Mouse (Mus musculus) spleen, adult 2 months (tissue): ENCODE results near the gene Psmc3. TPM values are rescaled to one million over a fixed set of nuclear protein-coding genes. Genes with fewer than 3 reads are reported as not detected.

Experiments used
- DNase-seq, 2 experiments: peaks; one replicate each; pipeline versions ENCODE4 v3.0.0 to v3.0.0-alpha.2; 2012 to 2021; ENCODE audit warnings: low spot score in 2 of 2, low read depth in 1 of 2
- H3K27ac ChIP-seq: fragments of 200-500 bp; 2 replicates; pipeline ENCODE4 v1.5.1; 2012; ENCODE audit warnings: low read length, inconsistent platforms; ENCODE audit not compliant: insufficient read depth
- H3K27me3 ChIP-seq: fragments of 200-500 bp; 2 replicates; pipeline ENCODE4 v1.6.1; 2012; ENCODE audit warnings: mild to moderate bottlenecking, moderate library complexity, low read length, inconsistent platforms; ENCODE audit not compliant: control insufficient read depth, insufficient read depth
- H3K36me3 ChIP-seq: fragments of 200-500 bp; 2 replicates; pipeline ENCODE4 v1.6.1; 2012; ENCODE audit warnings: mild to moderate bottlenecking, low read length, inconsistent platforms; ENCODE audit not compliant: control insufficient read depth, insufficient read depth
- H3K4me1 ChIP-seq: fragments of 200-500 bp; 2 replicates; pipeline ENCODE4 v1.6.1; 2011; ENCODE audit warnings: inconsistent platforms; ENCODE audit not compliant: control insufficient read depth, insufficient read depth, insufficient read length
- H3K4me3 ChIP-seq: fragments of 200-500 bp; 2 replicates; pipeline ENCODE4 v1.5.1; 2011; ENCODE audit warnings: mild to moderate bottlenecking, inconsistent platforms; ENCODE audit not compliant: insufficient read depth, insufficient read length; ENCODE audit errors: extremely low read depth
- CTCF ChIP-seq: fragments of 200-500 bp; IDR thresholded peaks from 2 replicates; pipeline ENCODE4 v1.5.1; 2011; ENCODE audit warnings: mild to moderate bottlenecking, inconsistent platforms; ENCODE audit not compliant: insufficient read depth, insufficient read length, insufficient replicate concordance; ENCODE audit errors: extremely low read depth
- POLR2A ChIP-seq: fragments of 200-500 bp; IDR thresholded peaks from 2 replicates; pipeline ENCODE4 v1.6.1; 2011; ENCODE audit warnings: low read depth, low read length, inconsistent platforms
- WGBS: fragments of 180-500 bp; shearing (Covaris S2); methylation state at CpG from one replicate; pipeline ENCODE4 v1.1.7; 2018; 5-methylcytosine and 5-hydroxymethylcytosine counted together
- polyA plus RNA-seq: library from polyadenylated mRNA; depleted of rRNA; stranded (reverse); fragments of >200 nt; gene quantifications from 2 replicates; pipeline ENCODE4 v1.2.3, GENCODE M21; 2012

Psmc3 gene
- polyA plus RNA-seq, 1 experiment, result 37.0 TPM

GRCm38 (mm10) chr2:91069306-91070000, 15.6 kb downstream of the Psmc3 start:
- TF ChIP-seq CTCF (no peak), POLR2A (no peak)

GRCm38 (mm10) chr2:91070076-91070800, 16.4 kb downstream of the Psmc3 start, which contains the start of gene Slc39a13:
Gene Slc39a13, minus strand, starts transcription at chr2:91070417.
- peak within 1 kb of the TSS; percentile 67 for H3K27ac ChIP-seq
- no peaks in the 10 kb centered on the region for H3K36me3 ChIP-seq
- H3K4me1 ChIP-seq, result peaks cover 11% of the 10 kb centered on the region; the same call in 1 of the 2 replicates
- H3K4me3 ChIP-seq, result peak within 1 kb of the TSS; percentile 58
- peak; percentile 89 to 94 for DNase-seq
- no peaks in the 10 kb centered on the region for H3K27me3 ChIP-seq
- WGBS, result under 1% methylated on average over 60 of the region's 69 CpGs
- TF ChIP-seq POLR2A (no peak), CTCF (peak; percentile 97)

More at GRCm38 (mm10) chr2:91069306-91070000, 15.6 kb downstream of the Psmc3 start:
- Histone ChIP-seq H3K36me3 (no peaks in the 10 kb centered on the region), H3K27me3 (no peaks in the 10 kb centered on the region), H3K27ac (peak overlapping the region; percentile 46), H3K4me3 (peak overlapping the region; percentile 58), H3K4me1 (peaks cover 11% of the 10 kb centered on the region; the same call in 1 of the 2 replicates)
- WGBS, result 13% methylated on average over 14 of the region's 14 CpGs
- DNase-seq, result no peak

GRCm38 (mm10) chr2:91071059-91071458, 17.2 kb downstream of the Psmc3 start:
- TF ChIP-seq CTCF, result no peak
- TF ChIP-seq POLR2A, result no peak
- H3K27ac ChIP-seq, result peak overlapping the region; percentile 67; the same call in 1 of the 2 replicates
- no peak for DNase-seq
- peaks cover 11% of the 10 kb centered on the region; the same call in 1 of the 2 replicates for H3K4me1 ChIP-seq
- H3K27me3 ChIP-seq, result no peaks in the 10 kb centered on the region
- WGBS, result 85% methylated on average over 10 of the region's 10 CpGs
- H3K36me3 ChIP-seq, result no peaks in the 10 kb centered on the region
- H3K4me3 ChIP-seq, result no peak overlapping the region

- TF ChIP-seq CTCF, result no peak
- TF ChIP-seq POLR2A, result no peak
- Histone ChIP-seq H3K4me1 (peaks cover 11% of the 10 kb centered on the region; the same call in 1 of the 2 replicates), H3K27ac (no peak overlapping the region), H3K27me3 (no peaks in the 10 kb centered on the region), H3K4me3 (no peak overlapping the region), H3K36me3 (no peaks in the 10 kb centered on the region)
- DNase-seq, result no peak
- 70% methylated on average over 1 of the region's 1 CpGs for WGBS
Observed at GRCm38 (mm10) chr2:91072092-91072491, 18.3 kb downstream of the Psmc3 start.

- Histone ChIP-seq H3K36me3 (no peaks in the 10 kb centered on the region), H3K4me1 (peaks cover 29% of the 10 kb centered on the region), H3K27ac (peak overlapping the region; percentile 80), H3K27me3 (no peaks in the 10 kb centered on the region), H3K4me3 (peak overlapping the region; percentile 48)
- TF ChIP-seq POLR2A, result no peak
- no peak for TF ChIP-seq CTCF
- no peak for DNase-seq
- 35% methylated on average over 12 of the region's 12 CpGs for WGBS
Observed at GRCm38 (mm10) chr2:91077957-91078313, 24.1 kb downstream of the Psmc3 start.

- 4% methylated on average over 36 of the region's 36 CpGs for WGBS
- peak in 1 of 2 experiments; percentile 63 for DNase-seq
- H3K36me3 ChIP-seq, result no peaks in the 10 kb centered on the region
- H3K27ac ChIP-seq, result peak overlapping the region; percentile 80
- H3K4me3 ChIP-seq, result peak overlapping the region; percentile 48
- no peaks in the 10 kb centered on the region for H3K27me3 ChIP-seq
- H3K4me1 ChIP-seq, result peaks cover 35% of the 10 kb centered on the region
- no peak for TF ChIP-seq POLR2A
- TF ChIP-seq CTCF, result no peak
Observed at GRCm38 (mm10) chr2:91078314-91079025, 24.7 kb downstream of the Psmc3 start.
